Mouse (Mus musculus) T-helper 1 cell (primary cell): ENCODE results near the gene Utrn.

Experiments used
- in situ Hi-C: fragments of 300-600 bp; cut with MboI, MseI; formaldehyde crosslinking; loops from one replicate; pipeline ENCODE4 v1.15.1; 2025; ENCODE audit warnings: high pct_unique_total_duplicates

The Utrn gene

DNA sequence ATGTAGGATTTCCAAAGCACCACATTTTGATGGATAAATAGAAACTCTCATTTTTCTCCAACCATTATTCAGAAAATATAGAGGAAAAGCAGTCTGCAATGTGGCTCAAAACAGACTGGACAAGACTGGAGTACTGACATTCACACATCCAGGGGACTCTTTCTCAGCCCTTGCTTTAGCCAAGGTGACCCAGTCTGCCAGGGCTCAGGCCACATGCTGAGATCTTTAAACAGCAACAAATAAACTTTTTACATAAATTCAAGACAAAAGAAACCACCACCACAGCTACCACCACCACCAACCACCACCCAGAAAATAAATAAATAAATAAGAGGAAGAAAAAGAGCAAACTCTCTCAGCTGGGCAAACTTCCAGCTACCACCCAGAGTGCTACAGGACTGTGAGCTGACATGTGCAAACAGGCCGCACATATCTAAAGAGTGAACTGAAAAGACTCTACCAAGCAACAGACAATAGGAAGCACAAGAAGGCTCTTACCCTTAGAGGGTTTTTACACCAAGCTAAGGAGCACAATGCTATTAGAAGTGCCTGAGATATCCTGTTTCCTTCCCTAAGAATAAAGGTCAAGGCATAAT is 319.1 kb downstream of the Utrn start:
- in situ Hi-C loops, result no loop called here

DNA sequence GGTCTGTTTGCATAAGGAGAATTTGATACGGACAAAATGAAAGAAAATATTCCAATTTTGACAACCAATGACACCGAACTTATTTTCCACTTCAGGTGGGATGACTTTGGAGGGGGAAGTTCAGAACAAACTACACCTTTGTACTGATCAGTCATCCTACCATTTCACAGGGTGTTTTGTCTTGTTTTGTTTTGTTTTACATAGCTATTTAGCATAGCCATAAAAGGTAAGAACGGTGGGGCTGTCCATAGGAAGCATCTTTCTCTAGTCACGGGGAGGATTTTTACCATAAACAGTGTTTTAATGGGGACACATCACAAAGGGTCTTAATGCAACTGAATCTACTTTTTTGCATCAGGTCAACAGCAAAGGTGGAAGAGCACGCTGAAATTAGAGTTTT is 319.9 kb downstream of the Utrn start:
- in situ Hi-C loops, result no loop called here

DNA sequence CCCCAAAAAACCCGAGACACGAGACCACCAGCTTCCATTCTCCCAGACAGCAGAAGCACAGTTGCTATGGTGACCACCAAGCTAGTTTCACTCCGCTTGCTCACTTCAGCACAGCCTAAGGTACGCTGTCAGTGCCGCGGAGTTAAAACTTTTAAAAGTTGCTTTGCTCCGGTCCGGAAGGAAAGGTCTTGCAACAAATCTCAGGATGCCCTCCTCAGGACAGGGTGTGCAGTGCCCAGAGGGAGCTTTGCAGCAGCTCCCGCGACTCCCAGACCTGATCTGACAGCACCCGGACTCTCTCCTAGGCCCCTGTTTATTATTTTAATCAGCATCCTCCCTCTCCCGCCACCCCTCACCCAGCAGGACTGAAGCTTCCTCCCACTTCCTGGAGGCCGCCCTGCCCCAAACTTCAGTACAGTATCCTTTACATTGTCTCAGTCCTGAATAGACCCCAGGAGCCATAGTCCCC is 320.5 kb downstream of the Utrn start:
- in situ Hi-C loops, result no loop called here

DNA sequence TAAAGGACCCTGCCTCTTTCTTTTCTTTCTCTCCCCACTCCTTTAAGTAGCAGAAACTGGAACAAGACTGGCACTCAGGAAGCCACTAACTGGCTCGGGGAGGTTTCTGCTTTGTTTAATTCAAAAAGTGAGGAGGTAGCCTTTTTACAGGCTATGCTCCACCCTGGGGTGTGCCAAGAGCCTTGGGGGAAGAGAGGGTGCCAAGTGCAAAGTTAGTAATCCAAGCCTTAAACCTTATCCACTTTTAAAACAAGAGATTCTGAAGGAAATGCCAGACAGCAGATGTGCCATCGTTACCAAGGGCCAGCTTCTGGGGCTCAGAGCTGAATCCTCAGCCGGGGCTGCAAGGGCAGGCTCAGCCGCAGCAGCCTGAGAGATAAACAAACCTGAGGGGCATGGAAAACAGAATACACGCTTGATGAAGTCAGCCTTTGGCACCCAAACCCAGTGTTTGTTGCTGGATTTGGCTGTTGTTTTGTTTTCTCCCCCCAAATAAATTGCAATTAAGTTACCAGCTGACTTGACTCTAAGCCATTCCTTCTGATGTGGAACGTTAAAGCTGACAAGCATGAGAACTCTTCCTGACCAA is 322.0 kb downstream of the Utrn start:
- in situ Hi-C loops, result no loop called here

DNA sequence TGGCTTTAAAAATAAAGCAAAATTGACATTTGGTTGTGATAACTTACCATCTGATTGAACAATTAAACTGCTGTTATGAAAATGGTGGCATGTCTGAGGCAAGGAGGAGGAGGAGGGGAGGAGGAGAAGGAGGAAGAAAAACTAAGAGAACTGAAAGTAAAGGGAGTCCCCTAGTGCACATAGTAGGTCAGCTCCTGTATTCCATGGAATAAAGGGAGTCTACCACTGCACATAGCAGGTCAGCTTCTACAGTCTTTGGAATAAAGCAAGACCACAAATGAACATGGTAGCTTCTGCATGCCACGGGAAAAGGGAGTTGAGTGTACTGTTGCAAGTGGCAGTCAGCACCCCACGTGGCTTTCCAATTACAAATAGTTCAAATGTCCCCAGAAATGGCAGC is 323.7 kb downstream of the Utrn start:
- in situ Hi-C loops, result no loop called here

DNA sequence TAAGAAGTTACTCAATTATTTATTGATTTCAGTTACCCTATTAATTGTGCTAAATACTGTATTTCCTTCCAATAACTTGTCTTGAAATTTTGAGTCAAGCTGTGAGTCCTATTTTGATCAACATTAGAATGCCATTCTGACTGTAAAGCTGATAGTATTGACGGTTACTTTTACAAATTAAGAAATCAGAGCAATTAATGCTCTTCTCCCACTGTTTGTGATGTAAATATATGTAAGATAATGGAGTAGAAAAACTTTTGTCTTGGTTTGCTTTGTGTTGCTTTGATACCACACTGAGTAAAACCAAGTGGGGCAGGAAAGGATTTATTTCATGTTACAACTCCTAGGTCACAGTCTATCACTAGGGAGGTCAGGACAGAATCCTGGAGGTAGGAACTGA is 327.4 kb downstream of the Utrn start:
- in situ Hi-C loops, result no loop called here

DNA sequence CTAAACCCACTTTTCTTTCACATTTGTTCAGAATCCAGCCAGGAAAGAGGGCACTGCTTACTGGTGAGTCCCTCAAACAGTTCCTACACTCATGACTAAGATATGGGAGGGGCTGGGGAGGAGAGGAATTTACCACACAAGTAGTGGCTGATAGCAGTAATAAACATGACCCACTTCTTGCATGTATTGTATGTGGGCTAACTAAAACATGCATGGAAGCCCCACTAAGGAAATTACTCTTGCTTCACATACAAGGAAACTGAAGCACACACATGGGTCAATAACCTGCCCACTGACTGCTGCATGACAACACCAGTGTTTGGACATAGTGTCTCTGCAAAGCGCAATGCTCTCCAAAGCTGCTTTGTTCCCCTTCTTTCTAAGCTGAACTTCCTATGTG is 333.9 kb downstream of the Utrn start:
- in situ Hi-C loops, result no loop called here

DNA sequence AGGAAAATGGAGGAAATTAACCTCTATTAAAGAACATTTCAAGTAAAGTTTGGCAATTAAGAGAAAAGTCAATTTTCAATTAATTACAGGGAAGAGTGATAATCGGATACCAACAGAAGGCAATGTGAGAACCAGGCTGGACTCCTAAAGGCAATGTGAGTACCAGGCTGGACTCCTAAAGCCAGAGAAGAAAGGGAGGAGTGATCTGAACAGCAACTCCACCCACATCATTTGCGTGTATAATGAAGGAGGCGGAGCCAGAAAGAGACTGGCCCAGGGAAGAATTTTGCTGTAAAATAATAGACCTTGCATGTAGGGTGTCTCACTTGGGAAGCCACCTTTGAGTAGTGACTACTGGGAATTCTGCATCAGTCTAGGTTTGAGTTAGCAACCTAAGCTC is 334.4 kb downstream of the Utrn start:
- in situ Hi-C loops, result no loop called here

DNA sequence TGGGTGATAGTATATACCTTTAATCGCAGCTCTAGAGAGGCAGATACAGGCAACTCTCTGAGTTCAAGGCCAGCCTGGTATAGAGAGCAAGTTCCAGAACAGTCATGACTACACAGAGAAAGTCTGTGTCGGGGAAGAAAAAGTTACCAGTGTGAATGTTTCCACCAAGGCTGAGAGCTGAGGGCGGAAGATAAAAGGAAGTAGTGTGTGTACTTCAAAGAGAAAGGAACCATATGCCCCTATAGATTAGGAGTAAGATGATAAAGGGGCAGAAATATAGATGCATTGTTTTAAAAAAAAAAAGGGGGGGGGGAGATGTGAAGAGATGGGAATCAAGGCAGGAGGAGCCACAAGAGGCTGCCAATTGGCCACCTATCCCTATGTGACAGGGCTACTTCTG is 334.9 kb downstream of the Utrn start:
- in situ Hi-C loops, result no loop called here

DNA sequence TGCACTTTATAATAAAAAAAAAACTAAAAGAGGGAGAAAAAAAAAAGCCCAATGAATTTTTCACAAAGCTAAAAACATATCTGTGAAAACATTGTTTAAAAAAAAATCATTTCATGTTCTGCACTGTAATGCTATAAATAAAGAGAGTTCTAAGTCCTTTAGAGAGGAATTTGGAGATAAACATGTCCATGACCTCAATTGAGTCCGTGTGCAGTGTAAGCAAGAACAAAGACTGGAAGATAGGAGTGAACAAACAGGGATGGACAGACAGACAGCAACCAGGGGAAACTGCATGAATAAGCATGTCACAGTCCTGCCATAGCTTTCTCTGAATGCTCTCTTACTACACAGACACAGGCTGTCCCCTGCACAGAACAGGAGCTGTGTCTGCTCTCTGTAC is 347.1 kb downstream of the Utrn start:
- in situ Hi-C loops, result no loop called here

DNA sequence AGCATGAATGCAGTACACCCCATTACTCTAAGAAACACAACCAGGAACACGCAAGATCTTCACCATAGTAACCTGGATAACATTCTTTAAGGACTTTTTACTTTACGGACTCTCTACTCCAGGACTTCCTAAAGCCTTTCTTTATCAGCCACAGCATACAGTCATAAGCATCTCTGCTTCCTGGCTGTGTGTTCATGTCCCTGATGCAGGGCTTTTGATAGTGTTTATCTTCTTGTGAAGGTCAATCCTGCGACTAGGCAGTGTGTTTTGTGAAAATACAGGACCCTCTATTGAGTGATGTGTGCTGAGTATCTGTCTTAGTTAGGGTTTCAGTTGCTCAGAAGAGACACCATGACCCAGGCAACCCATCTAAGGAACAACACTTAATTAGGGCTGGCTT is 351.0 kb downstream of the Utrn start:
- in situ Hi-C loops, result no loop called here

DNA sequence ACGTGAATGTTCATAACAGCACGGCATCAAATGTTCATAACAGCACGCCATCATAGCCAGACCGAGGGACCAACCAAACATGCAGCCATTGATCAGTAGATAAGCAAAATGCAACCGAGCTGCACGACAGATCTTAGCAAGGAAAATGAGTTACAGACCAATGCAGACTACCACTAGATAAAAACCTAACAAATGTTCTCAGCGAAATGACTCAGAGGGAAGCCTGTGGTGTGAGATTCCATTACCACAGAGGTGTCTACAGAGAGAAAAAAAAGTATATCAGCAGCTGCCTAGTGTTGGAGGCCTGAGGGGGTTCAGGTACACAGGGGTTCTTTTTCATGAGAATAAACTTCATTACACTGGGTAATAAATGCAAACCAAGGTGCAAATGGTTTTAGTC is 363.6 kb downstream of the Utrn start:
- in situ Hi-C loops, result no loop called here

DNA sequence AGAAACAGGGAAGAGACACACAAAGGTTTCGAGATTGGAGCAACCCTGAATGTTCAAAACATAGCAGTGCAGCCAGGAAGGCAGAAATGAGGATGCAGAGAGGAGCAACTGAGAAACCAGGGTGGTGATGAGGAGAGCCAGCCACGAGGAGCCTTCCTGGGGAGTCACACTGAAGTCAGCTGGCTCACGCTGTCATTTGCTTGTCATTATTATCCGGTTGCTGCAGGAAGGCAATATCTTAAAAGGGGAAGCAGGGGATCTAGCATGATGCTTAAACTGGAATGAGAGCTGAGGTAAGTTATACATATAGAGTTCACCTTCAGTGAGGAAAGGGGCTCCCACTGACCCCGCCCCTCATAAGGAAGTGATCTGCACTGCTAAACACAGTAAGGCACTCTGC is 368.7 kb downstream of the Utrn start:
- in situ Hi-C loops, result no loop called here

DNA sequence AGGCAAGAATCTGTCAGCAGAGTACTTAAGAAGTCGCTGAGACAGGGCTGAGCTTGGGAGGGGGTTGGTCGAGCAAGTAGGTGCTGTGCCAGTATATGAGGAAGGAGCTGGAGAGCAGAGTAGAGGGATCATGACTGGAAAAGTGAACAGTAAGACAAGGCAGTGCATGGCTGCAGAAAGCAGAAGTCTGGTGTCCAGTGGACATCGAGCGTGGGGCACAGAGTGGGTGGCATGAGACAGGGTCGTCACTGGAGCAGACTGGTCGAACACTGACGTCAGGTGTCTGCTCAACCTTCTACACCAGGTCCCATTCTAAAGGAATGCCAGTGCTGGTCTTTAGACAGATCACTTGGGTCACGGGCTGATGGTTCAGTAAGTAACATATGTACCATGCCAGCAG is 371.6 kb downstream of the Utrn start:
- in situ Hi-C loops, result no loop called here

DNA sequence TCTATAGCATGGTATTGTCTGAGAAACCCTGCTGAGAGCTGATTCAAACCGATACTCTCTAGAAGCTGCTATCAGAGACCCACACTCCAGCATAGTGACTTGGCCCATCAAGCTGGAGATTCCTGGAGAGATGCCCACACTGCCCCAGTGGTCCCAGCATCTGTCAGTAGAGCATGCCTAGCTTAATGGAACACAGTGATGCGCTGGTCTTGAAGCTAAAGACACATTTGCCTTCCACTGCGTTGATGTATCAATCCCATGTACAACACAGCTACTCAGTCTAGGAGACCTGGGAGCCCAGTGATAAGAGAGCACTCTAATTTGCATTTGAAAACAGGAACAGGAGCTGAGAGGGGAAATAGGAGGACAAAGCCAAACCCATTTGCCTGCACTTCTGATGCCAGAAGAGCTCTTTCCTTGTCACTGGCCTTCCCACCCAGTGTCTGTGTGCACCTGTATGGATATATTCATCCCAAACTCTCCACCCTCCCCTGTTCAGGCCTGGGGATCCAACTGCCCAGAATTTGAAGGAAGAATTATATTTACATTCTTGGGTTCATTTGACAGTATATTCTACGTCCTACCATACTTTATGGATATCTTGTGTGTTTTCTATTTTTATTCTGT is 379.5 kb downstream of the Utrn start:
- in situ Hi-C loops, result no loop called here

DNA sequence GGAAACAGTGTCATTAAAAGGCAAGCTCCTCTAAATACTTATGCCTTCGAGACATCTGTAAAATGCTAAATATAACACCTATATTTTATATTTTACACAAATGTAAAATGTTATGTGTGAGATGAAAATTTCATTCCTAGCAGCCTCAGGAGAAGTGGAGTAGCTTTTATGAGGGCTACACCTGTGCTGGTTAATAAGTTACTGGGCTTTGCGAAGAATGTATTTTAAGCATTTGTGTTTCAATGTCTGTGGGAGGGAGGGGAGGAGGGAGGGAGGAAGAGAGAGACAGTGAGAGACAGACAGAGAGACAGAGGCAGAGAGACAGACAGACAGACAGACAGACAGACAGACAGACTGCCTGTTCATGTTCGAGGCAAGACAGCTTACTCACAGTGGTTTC is 380.6 kb downstream of the Utrn start:
- in situ Hi-C loops, result no loop called here

DNA sequence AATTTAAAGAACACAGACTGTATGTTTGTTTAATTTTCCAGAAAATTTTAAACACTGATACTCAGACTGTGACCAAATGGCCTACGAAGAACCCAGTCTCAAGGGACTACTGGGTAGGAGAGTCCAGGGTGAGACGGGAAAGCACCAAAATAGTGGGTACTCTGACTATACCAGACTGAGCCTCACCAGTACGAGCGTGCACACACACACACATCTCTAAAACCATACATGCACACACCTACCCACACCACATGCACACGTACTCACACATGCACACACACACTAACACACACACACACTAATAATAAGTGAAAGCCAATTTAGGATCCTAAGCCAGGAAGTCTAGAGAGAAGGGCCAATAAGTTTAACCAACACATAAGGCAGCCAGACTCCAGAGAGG is 381.0 kb downstream of the Utrn start:
- in situ Hi-C loops, result no loop called here

DNA sequence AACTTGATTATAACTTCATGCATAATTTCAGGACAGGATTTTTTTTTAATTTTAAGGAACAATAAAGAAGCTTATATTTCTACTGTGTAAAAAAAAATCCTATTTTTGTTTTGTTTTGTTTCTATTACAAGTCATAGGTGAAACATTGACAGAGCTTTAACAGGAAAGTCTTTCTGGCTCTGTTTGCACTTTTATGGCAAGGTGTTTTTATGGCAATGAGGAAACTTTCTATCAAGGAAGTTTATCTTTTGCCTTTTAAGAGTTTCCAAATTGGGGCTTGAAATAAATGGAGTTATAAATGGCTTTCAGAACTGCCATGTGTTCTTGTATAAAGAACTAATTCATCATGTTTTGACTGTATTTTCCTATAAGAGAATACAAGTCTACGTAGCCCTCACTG is 385.7 kb downstream of the Utrn start:
- in situ Hi-C loops, result no loop called here

DNA sequence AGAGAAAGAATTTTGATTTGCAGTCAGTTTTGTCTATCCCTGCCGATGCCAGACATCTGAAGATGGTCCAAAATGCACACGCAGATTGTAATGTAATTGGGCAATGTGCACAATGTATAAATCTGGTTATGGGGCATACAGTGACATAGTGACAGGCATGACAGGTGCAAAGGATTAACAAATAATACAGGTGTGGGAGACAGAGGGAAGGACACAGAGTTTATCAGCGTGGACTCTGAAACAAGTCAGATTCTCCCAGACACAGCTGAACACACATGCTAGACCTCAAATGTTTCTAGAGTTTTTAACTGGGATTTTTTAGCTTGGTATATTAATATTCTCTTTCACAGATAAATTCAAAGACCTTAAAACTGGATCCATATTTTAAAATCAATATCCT is 386.2 kb downstream of the Utrn start:
- in situ Hi-C loops, result no loop called here

DNA sequence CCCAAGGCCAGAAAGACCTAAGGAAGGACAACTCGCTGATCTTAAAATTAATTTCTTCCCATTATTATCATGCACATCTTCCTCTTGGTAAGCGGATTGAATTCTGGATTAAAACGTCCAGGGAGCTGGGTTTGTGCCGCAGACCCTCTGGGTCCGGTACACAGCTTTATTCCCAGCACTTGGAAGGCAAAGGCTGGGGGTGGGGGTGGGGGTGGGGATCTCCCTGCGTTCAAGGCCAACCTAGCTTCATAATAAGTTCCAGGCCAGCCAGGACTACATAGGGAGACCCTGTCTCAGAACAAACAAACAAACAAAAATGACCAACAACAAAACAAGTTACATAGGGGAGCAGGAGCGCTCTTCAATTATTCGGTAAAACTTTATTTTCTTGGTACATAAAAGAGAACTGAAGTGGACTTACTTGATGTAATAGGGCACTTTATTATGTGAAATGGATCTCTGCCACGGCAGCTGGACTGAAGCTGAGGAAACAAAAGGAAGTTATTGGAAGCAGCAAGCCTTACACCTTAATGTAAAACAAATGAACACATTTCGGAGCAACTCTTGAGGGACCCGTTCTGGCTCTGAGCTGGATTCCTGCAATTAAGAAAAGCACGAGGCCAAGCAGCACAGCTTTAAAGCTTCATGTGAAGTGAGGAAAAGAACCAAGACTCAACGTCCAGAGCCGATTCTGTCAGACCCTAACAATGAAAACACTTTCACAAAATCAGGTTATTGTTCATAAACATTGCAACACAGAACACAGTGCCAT is 394.1 kb downstream of the Utrn start:
- in situ Hi-C loops, result no loop called here

DNA sequence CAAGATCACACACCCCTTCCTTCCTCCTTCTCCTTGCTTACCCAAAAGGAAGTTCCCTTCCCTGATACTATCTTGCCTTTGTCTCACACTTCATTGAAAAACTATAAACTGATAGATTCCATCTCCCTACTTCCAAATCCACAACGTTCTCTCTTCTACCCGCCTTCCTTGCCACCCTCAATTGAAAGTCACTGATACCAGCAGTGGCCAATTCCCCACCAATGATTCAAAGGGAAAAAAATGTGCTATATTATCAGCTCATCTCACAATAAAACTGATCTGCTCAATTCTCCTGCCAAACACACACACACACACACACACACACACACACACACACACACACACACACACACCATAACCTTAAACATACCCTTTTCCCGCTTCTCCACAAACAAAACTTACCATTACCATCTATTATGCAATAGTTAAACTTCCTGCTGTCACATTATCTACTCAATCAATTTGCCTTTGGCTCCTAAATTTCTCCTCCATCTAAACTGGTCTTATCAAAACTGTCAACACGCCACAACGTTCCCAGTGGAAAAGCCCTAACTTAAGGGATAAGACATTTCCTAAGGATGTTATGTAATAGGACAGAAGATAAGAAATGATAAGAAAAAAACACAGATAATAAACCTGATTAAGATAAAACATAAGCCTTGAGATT is 399.6 kb downstream of the Utrn start:
- in situ Hi-C loops, result no loop called here

DNA sequence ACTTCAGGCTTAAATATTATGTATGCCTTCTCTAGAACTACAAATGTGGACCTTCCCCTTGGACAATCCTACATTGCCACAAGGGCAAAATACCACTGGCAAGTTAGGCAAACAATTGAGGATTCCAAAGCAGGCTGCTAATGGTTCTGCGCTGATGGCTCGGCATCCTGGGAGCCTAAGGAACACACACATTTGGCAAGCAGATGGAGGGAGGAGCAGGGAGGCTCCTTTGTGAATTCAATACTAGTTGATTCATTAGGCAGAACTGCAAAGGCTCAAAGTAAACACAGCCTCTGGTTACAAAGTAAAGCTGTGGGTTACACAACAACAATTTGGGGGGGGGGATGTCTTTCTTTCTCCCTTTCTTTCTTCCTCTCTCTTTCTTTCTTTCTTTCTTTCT is 401.6 kb downstream of the Utrn start:
- in situ Hi-C loops, result no loop called here
